Mouse (Mus musculus) midbrain, embryonic 14.5 days (tissue): ENCODE results near the gene H2-T22. TPM values are rescaled to one million over a fixed set of nuclear protein-coding genes. Genes with fewer than 3 reads are reported as not detected.
"Not testable (repeated sequence)": the region's sequence is repeated elsewhere in the genome, so short reads cannot be mapped to it uniquely, and the experiment has no call there.

Source experiments
- ATAC-seq: fragments of 200-750 bp; cut with Nextera tagmentation; 2 replicates; pipeline ENCODE4 v1.8.0; 2017; ENCODE audit warnings: moderate number of reproducible peaks, moderate library complexity; ENCODE audit not compliant: low FRiP score, low TSS enrichment
- DNase-seq: peaks from one replicate; pipeline ENCODE4 v3.0.0-alpha.2; 2015
- H3K27ac ChIP-seq: fragments of 300-500 bp; sonication (generic); replicated peaks from 2 replicates; pipeline ENCODE4 v1.5.1; 2014; ENCODE audit warnings: mild to moderate bottlenecking, low read depth, low read length, moderate library complexity
- H3K27me3 ChIP-seq: fragments of 300-500 bp; sonication (generic); 2 replicates; pipeline ENCODE4 v1.6.1; 2014; ENCODE audit warnings: low read length, control low read depth, mixed read lengths; ENCODE audit not compliant: control insufficient read depth, insufficient read depth
- H3K36me3 ChIP-seq: fragments of 300-500 bp; sonication (generic); 2 replicates; pipeline ENCODE4 v1.6.1; 2014; ENCODE audit warnings: low read length, control low read depth; ENCODE audit not compliant: control insufficient read depth, insufficient read depth
- H3K4me1 ChIP-seq: fragments of 300-500 bp; sonication (generic); 2 replicates; pipeline ENCODE4 v1.6.1; 2014; ENCODE audit warnings: mild to moderate bottlenecking, antibody characterized with exemption, low read length, control low read depth; ENCODE audit not compliant: control insufficient read depth, insufficient read depth
- H3K4me2 ChIP-seq: fragments of 300-500 bp; sonication (generic); 2 replicates; pipeline ENCODE4 v1.6.1; 2014; ENCODE audit warnings: mild to moderate bottlenecking, low read length, moderate library complexity
- H3K4me3 ChIP-seq: fragments of 300-500 bp; sonication (generic); replicated peaks from 2 replicates; pipeline ENCODE4 v1.5.1; 2014; ENCODE audit warnings: low read depth, low read length
- H3K9ac ChIP-seq: fragments of 300-500 bp; sonication (generic); replicated peaks from 2 replicates; pipeline ENCODE4 v1.6.1; 2014; ENCODE audit warnings: mild to moderate bottlenecking, low read length, moderate library complexity
- H3K9me3 ChIP-seq: fragments of 300-500 bp; sonication (generic); 2 replicates; pipeline ENCODE4 v1.6.1; 2016; ENCODE audit warnings: low read length, control low read depth, mixed read lengths; ENCODE audit not compliant: control insufficient read depth
- WGBS: fragments of 180-500 bp; shearing (Covaris S2); extraction: QIAGEN DNeasy Blood & Tissue Kit; methylation state at CpG from one replicate; pipeline ENCODE4 v1.1.7; 2014; 5-methylcytosine and 5-hydroxymethylcytosine counted together
- polyA plus RNA-seq: library from polyadenylated mRNA; unstranded; fragments of >200 nt; fragmentation: Nextera tagmentation; extraction: Ambion mirVana; gene quantifications from 2 replicates; pipeline ENCODE4 v1.2.1, GENCODE M21; 2014

H2-T22 gene
- polyA plus RNA-seq, 1 experiment from 2014 or later, result 7.5 TPM

DNA sequence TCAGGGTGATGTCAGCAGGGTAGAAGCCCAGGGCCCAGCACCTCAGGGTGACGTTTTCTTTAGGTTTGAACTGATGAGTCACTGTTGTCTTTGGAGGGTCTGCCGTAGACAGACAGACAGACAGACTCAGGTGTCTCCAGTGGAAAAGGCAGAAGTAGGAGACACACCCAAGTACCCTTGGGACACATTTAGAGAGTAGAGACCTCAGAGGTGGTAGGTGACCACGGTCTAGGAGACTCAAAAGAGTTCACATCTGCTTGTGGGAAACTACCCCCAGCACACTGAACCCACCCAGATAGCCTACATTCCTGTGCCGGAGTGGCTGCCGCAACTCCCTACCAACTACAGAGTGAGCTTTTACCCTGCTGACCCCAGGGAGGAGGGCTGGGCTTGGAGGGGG lies 27.6 kb downstream of the H2-T22 start:
- Histone ChIP-seq H3K4me2 (no peak overlapping the region), H3K36me3 (peaks cover 15% of the 10 kb centered on the region), H3K9me3 (no peaks in the 10 kb centered on the region), H3K4me1 (no peaks in the 10 kb centered on the region), H3K4me3 (no peak overlapping the region), H3K27me3 (no peaks in the 10 kb centered on the region), H3K27ac (no peak overlapping the region), H3K9ac (no peak overlapping the region)
- DNase-seq, result no peak
- 98% methylated on average over 5 of the region's 5 CpGs for WGBS
- no peak for ATAC-seq

DNA sequence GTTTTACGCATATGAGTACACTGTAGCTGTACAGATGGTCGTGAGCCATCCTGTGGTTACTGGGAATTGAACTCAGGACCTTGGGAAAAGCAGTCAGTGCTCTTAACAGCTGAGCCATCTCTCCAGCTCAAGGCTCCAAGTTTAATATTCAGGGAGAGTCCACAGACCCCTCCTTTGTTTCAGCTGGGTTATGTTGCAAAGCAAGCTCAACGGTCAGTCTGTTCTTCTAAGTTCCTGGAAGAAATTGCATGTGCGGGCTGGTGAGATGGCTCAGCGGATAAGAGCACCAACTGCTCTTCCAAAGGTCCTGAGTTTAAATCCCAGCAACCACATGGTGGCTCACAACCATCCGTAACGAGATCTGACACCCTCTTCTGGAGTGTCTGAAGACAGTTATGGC lies 38.1 kb downstream of the H2-T22 start:
- 94% methylated on average over 7 of the region's 7 CpGs for WGBS
- not testable (repeated sequence) for H3K4me2 ChIP-seq, H3K9me3 ChIP-seq, H3K27ac ChIP-seq, H3K4me3 ChIP-seq, H3K4me1 ChIP-seq, DNase-seq, H3K9ac ChIP-seq, ATAC-seq, H3K27me3 ChIP-seq, H3K36me3 ChIP-seq

DNA sequence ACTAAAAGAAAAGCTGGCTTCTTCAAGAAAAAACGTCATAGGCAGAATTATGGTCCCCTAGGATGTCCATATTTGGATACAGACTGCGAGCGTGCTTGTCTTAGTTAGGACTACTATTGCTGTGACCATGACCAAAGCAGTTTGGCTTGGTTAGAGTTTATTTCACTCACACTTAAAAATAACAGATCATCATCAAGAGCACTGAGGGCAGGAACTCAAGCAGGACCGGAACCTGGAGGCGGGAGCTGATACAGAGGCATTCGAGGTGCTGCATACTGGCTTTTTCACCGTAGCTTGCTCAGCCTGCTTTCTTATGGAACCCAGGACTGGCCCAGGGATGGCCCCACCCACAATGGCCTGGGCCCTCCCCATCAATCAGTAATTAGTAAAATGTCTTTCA lies 39.2 kb downstream of the H2-T22 start:
- ATAC-seq (no peak), DNase-seq (no peak)
- Histone ChIP-seq H3K27me3 (no peaks in the 10 kb centered on the region), H3K27ac (no peak overlapping the region), H3K9ac (no peak overlapping the region), H3K4me2 (no peak overlapping the region), H3K36me3 (no peaks in the 10 kb centered on the region), H3K4me1 (no peaks in the 10 kb centered on the region), H3K4me3 (no peak overlapping the region), H3K9me3 (no peaks in the 10 kb centered on the region)
- 97% methylated on average over 7 of the region's 7 CpGs for WGBS

DNA sequence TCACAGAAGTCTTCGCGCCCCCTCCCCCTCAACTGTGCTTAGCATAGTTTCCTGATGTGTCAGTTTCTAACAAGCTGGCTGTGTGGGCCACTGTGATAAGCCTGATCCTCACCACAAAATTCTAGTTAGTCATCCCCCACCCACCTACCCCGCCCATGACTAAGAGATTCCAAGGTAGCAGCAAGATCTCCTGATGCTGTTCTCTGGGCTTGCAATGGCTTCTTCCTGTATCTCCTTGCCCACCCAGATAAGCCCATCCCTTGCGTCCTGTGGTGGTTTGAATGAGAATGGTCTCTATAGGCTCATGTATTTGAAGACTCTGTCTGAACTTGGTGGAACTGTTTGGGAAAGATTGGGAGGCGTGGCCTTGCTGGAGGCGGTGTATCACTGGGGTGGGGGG lies 40.6 kb downstream of the H2-T22 start:
- DNase-seq (no peak), ATAC-seq (no peak)
- no peak overlapping the region for H3K4me2 ChIP-seq
- H3K9me3 ChIP-seq, result no peaks in the 10 kb centered on the region
- WGBS, result 98% methylated on average over 6 of the region's 6 CpGs
- H3K27me3 ChIP-seq, result no peaks in the 10 kb centered on the region
- no peaks in the 10 kb centered on the region for H3K36me3 ChIP-seq
- no peak overlapping the region for H3K27ac ChIP-seq
- no peak overlapping the region for H3K9ac ChIP-seq
- no peak overlapping the region for H3K4me3 ChIP-seq
- H3K4me1 ChIP-seq, result no peaks in the 10 kb centered on the region

DNA sequence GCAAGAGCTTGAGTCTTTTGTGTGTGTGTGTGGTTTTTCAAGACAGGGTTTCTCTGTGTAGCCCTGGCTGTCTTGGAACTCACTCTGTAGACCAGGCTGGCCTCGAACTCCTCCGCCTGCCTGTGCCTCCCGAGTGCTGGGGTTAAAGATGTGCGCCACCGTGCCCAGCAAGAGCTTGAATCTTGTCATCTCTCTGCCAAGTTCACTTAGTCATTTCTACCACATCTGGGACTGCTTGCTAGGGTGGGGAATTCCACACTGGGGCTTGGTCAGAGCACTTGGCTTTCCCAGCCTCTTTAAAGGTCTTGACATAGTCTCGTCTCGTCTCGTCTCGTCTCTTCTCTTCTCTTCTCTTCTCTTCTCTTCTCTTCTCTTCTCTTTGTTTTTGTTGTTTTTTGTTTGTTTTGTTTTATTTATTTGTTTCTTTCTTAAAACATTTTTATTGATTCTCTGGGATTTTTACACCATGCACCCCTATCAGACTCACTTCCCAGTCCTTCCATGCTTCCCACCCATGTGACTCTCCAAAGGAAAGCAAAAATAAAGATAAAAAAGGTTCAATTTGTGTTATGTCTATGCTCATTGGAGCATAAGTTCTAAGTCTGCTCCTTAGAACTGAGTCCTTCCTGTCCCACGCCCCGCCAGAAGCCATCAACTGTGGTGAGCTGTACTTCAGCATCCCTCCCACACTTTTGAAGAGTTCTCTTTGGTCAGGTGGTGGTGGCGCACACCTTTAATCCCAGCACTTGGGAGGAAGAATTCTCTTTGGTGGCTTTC lies 41.2 kb downstream of the H2-T22 start:
- H3K27ac ChIP-seq, result no peak overlapping the region
- ATAC-seq (no peak), DNase-seq (no peak)
- no peaks in the 10 kb centered on the region for H3K27me3 ChIP-seq
- H3K9me3 ChIP-seq, result no peaks in the 10 kb centered on the region
- H3K4me3 ChIP-seq, result no peak overlapping the region
- no peak overlapping the region for H3K4me2 ChIP-seq
- no peak overlapping the region for H3K9ac ChIP-seq
- H3K36me3 ChIP-seq, result no peaks in the 10 kb centered on the region
- H3K4me1 ChIP-seq, result no peaks in the 10 kb centered on the region
- 96% methylated on average over 12 of the region's 12 CpGs for WGBS

DNA sequence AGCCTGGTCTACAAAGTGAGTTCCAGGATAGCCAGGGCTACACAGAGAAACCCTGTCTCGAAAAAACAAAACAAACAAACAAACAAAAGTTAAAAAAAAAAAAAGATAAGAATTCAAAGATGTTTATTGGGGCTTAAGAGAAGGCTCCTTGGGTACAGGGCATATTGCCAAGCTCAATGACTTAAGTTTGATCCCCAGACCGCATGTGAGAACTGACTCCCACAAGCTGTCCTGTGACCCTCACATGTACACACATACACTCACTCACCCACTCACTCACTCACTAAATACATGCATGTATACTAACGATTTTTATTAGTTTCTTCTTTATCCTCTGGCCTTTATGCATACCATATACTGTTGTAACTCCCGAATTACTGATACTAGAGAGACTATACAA lies 42.2 kb downstream of the H2-T22 start:
- Histone ChIP-seq H3K9me3 (no peaks in the 10 kb centered on the region), H3K4me2 (no peak overlapping the region), H3K36me3 (no peaks in the 10 kb centered on the region), H3K4me1 (peaks cover 4% of the 10 kb centered on the region; the same call in 1 of the 2 replicates), H3K4me3 (no peak overlapping the region), H3K9ac (no peak overlapping the region), H3K27me3 (no peaks in the 10 kb centered on the region), H3K27ac (no peak overlapping the region)
- DNase-seq, result no peak
- WGBS, result 91% methylated on average over 4 of the region's 4 CpGs
- ATAC-seq, result no peak

DNA sequence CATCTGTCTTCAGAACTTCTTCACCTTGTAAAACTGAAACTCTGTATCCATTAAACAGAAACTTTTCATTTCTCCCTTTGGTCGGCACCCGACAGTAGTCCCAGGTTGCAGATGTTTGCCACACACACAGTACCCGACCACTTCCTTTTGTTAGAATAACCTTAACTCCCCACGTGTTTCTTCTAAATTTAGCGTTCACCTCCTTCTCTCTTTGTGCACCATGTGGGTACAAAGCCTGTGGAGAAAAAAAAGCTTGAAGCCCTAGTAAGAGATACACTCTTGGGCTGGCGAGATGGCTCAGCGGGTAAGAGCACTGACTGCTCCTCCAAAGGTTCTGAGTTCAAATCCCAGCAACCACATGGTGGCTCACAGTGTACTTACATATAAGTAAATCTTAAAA lies 43.2 kb downstream of the H2-T22 start:
- Histone ChIP-seq H3K36me3 (no peaks in the 10 kb centered on the region), H3K9ac (no peak overlapping the region), H3K4me2 (no peak overlapping the region), H3K4me1 (peaks cover 4% of the 10 kb centered on the region; the same call in 1 of the 2 replicates), H3K27me3 (no peaks in the 10 kb centered on the region), H3K27ac (no peak overlapping the region), H3K9me3 (no peaks in the 10 kb centered on the region), H3K4me3 (no peak overlapping the region)
- no peak for DNase-seq
- WGBS, result 94% methylated on average over 7 of the region's 7 CpGs
- no peak for ATAC-seq

DNA sequence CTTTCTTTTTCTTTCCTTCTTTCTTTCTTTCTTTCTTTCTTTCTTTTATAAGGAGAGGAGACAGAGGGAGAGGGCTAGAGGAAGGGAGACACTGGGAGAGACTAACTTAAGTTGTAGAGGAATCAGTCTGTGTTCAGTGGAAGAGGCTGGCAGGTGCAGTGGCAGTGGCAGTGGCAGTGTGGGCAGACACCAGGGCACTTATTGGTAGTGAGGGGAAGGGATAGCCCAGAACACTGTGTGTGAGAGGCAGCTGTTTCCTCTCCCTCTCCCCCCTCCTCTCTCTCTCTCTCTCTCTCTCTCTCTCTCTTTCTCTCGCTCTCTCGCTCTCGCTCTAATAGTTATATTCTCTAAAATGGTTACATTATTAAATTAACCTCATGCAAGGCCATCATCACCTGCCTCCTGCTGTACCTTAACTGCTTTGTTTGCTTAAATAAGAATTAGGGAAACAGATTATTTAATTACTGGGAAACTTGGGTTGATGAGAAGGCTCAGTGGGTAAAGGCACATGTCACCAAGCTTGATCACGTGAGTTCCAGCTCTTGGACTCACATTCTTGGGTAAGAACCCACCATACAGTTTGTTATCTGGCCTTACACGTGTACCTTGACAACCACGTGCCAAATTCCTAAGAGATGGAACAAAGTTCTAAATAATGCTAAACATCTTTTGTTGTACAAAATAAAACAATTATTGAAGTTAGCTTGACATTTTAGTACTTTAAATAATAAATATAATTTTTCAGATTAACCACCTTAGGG lies 43.8 kb downstream of the H2-T22 start:
- Histone ChIP-seq H3K4me2 (no peak overlapping the region), H3K9me3 (no peaks in the 10 kb centered on the region), H3K4me3 (no peak overlapping the region), H3K36me3 (no peaks in the 10 kb centered on the region), H3K27ac (no peak overlapping the region), H3K27me3 (no peaks in the 10 kb centered on the region), H3K9ac (no peak overlapping the region), H3K4me1 (peaks cover 4% of the 10 kb centered on the region; the same call in 1 of the 2 replicates)
- 91% methylated on average over 6 of the region's 6 CpGs for WGBS
- DNase-seq (no peak), ATAC-seq (no peak)
